Mouse (Mus musculus): ENCODE measurements at regions not wholly inside any gene's neighbourhood (a gene's known extent, or its start where the extent isn't known, plus 50 kb on each side); places are given as distances from the start of the nearest gene placed in this dataset.

DNA sequence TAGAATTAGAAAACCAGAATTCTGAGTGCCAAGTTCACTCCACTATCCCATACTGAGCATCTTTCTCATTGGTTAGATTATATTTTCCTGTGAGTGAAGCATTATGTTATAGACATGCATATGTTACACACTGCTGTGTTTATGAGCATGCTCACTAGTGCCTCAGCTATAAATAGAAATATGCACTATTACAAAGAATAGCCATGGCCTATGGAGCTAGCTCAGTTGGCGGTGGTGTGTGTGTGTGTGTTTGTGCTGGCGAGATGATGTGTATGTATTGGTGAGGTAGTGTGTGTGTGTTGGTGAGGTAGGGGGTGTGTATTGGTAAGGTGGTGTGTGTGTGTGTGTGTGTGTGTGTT is 106.2 kb downstream of the Sec31a start:
- no peak overlapping the region for H3K9ac ChIP-seq (ENCODE audit: insufficient read depth, low read depth, low read length, poor library complexity, severe bottlenecking)
- H3K9me3 ChIP-seq (ENCODE audit: control insufficient read depth, insufficient read depth, low read depth, low read length): no peaks in the 10 kb centered on the region
- H3K4me1 ChIP-seq (ENCODE audit: control insufficient read depth in 2 of 2, insufficient read depth in 2 of 2, low read length in 2 of 2, poor library complexity in 1 of 2): no peaks in the 10 kb centered on the region
- TF ChIP-seq CHD2 (IDR thresholded peaks at IDR 0.05; ENCODE audit: low read depth, low read length) (no peak), ZNF384 (IDR thresholded peaks at IDR 0.05; ENCODE audit: low read depth, low read length) (no peak), ZC3H11A (IDR thresholded peaks at IDR 0.05; ENCODE audit: borderline replicate concordance, low read depth, low read length) (no peak)
- in situ Hi-C loops (cut with MboI; ENCODE audit: low sequenced_read_pairs in 2 of 2, unreplicated experiment in 2 of 2): loop anchor here in 1 of 2 experiments (10.0 kb wide), 1 partner anchor 235 kb away; no protein-coding TSS in a partner anchor
- no peak for DNase-seq (ENCODE audit: low read depth, low spot score)
- H3K36me3 ChIP-seq (ENCODE audit: control insufficient read depth, insufficient read depth, low read length, poor library complexity, severe bottlenecking): no peaks in the 10 kb centered on the region
- no peak overlapping the region for H3K4me3 ChIP-seq (ENCODE audit: insufficient read depth in 1 of 2, low read depth in 1 of 2, low read length in 2 of 2, poor library complexity in 1 of 2, severe bottlenecking in 1 of 2)
- no peak overlapping the region for H3K27ac ChIP-seq (ENCODE audit: insufficient read depth, low read depth, low read length, poor library complexity, severe bottlenecking)

DNA sequence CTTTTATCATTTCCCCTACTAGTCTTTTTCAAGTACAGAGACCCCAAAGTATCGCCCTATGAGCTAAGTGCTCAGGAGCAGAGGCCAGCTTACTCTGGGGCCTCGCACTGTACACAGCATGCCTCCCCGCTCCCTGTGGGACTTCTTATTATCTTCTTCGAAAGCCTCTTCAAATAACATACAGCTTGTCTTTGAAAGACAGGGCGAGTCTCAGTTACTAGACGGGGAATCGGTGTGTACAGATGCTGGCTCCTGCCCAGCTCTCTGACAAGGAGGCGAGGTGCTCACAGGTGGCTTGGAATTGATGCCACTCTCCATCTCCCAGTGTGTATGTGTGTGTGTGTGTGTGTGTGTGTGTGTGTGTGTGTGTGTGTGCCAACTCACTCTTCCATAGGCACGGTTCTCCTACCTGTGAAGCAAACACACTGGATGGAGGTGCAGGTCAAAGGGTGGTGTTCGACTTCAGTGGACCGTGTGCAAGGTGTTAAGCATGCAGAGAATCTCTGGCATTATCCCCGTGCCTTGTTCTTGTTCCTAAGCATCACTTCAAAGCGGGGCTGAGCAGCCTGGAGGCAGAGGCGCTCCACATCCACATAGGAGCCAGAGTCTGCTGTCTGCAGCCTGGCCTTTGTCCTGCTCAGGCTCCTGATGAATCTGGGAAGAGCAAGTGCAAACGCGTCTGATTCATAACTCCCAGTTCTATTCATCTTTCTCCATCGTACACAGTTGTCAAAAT is 106.8 kb downstream of the Sec31a start:
- Histone ChIP-seq H3K27ac (ENCODE audit: insufficient read depth, low read depth, low read length, poor library complexity, severe bottlenecking) (no peak overlapping the region), H3K9me3 (ENCODE audit: control insufficient read depth, insufficient read depth, low read depth, low read length) (no peaks in the 10 kb centered on the region), H3K4me1 (ENCODE audit: control insufficient read depth in 2 of 2, insufficient read depth in 2 of 2, low read length in 2 of 2, poor library complexity in 1 of 2) (no peaks in the 10 kb centered on the region), H3K4me3 (ENCODE audit: insufficient read depth in 1 of 2, low read depth in 1 of 2, low read length in 2 of 2, poor library complexity in 1 of 2, severe bottlenecking in 1 of 2) (no peak overlapping the region), H3K9ac (ENCODE audit: insufficient read depth, low read depth, low read length, poor library complexity, severe bottlenecking) (no peak overlapping the region), H3K36me3 (ENCODE audit: control insufficient read depth, insufficient read depth, low read length, poor library complexity, severe bottlenecking) (no peaks in the 10 kb centered on the region)
- DNase-seq (ENCODE audit: low read depth, low spot score): no peak
- TF ChIP-seq HCFC1 (IDR thresholded peaks at IDR 0.05; ENCODE audit: borderline replicate concordance, insufficient read depth, low read length) (no peak), MAFK (IDR thresholded peaks at IDR 0.05; ENCODE audit: insufficient read depth, low read depth, low read length) (no peak), CHD2 (IDR thresholded peaks at IDR 0.05; ENCODE audit: low read depth, low read length) (no peak), ZC3H11A (IDR thresholded peaks at IDR 0.05; ENCODE audit: borderline replicate concordance, low read depth, low read length) (no peak), ZNF384 (IDR thresholded peaks at IDR 0.05; ENCODE audit: low read depth, low read length) (no peak)
- in situ Hi-C loops (cut with MboI; ENCODE audit: low sequenced_read_pairs in 2 of 2, unreplicated experiment in 2 of 2): no loop called here

DNA sequence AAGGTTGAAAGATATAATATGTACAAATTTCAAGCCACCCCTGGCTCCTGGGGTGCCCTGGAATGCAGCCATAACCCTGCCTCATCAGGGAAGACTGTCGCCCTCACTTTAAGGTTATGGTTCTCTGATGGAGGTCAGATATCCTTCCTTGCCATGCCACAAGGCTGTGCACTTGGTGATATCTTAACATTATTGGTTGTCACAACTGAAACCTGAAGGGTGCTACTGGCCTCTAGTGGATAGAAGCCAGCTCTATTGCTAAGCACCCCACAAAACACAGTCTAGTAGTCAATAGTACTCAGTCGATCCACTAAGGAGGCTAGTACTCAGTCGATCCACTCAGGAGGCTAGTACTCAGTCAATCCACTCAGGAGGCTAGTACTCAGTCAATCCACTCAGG is 111.6 kb downstream of the Sec31a start:
- no peak overlapping the region for H3K9ac ChIP-seq (ENCODE audit: insufficient read depth, low read depth, low read length, poor library complexity, severe bottlenecking)
- H3K4me3 ChIP-seq (ENCODE audit: insufficient read depth in 1 of 2, low read depth in 1 of 2, low read length in 2 of 2, poor library complexity in 1 of 2, severe bottlenecking in 1 of 2): no peak overlapping the region
- in situ Hi-C loops (cut with MboI; ENCODE audit: low sequenced_read_pairs in 2 of 2, unreplicated experiment in 2 of 2): no loop called here
- no peak for DNase-seq (ENCODE audit: low read depth, low spot score)
- H3K36me3 ChIP-seq (ENCODE audit: control insufficient read depth, insufficient read depth, low read length, poor library complexity, severe bottlenecking): no peaks in the 10 kb centered on the region
- no peaks in the 10 kb centered on the region for H3K4me1 ChIP-seq (ENCODE audit: control insufficient read depth in 2 of 2, insufficient read depth in 2 of 2, low read length in 2 of 2, poor library complexity in 1 of 2)
- no peaks in the 10 kb centered on the region for H3K9me3 ChIP-seq (ENCODE audit: control insufficient read depth, insufficient read depth, low read depth, low read length)
- no peak for TF ChIP-seq MAFK (IDR thresholded peaks at IDR 0.05; ENCODE audit: insufficient read depth, low read depth, low read length)
- TF ChIP-seq CHD2 (IDR thresholded peaks at IDR 0.05; ENCODE audit: low read depth, low read length): no peak
- TF ChIP-seq HCFC1 (IDR thresholded peaks at IDR 0.05; ENCODE audit: borderline replicate concordance, insufficient read depth, low read length): no peak
- TF ChIP-seq ZC3H11A (IDR thresholded peaks at IDR 0.05; ENCODE audit: borderline replicate concordance, low read depth, low read length): no peak
- TF ChIP-seq ZNF384 (IDR thresholded peaks at IDR 0.05; ENCODE audit: low read depth, low read length): no peak
- no peak overlapping the region for H3K27ac ChIP-seq (ENCODE audit: insufficient read depth, low read depth, low read length, poor library complexity, severe bottlenecking)

DNA sequence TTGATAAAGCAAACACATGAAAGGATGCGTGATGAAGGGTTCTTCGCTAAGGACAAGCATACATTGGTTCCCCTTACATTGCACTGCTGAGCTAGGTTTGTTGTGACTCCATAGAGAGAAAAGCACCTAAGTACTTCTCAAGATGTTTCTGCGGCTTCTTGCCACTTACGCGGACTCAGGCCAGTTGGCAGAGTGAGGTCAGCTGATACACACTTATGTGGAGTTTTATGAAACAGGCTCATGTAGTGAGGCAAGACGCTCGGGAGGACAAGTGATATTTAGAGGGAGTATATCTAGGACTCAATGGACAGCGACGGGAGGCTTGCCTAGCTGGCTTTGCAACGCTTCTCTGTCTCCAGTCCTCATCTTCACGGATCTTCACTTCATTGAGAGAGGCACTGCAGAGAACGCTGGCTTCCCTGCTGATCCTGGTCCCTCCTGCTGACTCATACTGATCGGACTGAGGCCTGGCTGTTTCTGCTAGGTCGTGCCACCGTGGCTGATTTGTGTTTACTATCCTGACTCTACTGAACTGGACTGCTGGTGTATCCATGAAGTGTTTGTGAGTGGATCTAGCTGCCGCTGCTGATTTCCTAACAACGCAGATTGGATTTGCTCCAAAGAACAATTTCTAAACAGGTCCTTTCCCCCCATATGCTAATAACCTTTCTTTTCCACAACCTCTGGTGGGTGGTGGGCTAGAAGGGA is 113.8 kb downstream of the Sec31a start:
- no peak overlapping the region for H3K9ac ChIP-seq (ENCODE audit: insufficient read depth, low read depth, low read length, poor library complexity, severe bottlenecking)
- no peaks in the 10 kb centered on the region for H3K4me1 ChIP-seq (ENCODE audit: control insufficient read depth in 2 of 2, insufficient read depth in 2 of 2, low read length in 2 of 2, poor library complexity in 1 of 2)
- H3K27ac ChIP-seq (ENCODE audit: insufficient read depth, low read depth, low read length, poor library complexity, severe bottlenecking): no peak overlapping the region
- H3K9me3 ChIP-seq (ENCODE audit: control insufficient read depth, insufficient read depth, low read depth, low read length): no peaks in the 10 kb centered on the region
- in situ Hi-C loops (cut with MboI; ENCODE audit: low sequenced_read_pairs in 2 of 2, unreplicated experiment in 2 of 2): no loop called here
- no peak for DNase-seq (ENCODE audit: low read depth, low spot score)
- H3K36me3 ChIP-seq (ENCODE audit: control insufficient read depth, insufficient read depth, low read length, poor library complexity, severe bottlenecking): no peaks in the 10 kb centered on the region
- no peak for TF ChIP-seq MAFK (IDR thresholded peaks at IDR 0.05; ENCODE audit: insufficient read depth, low read depth, low read length)
- no peak overlapping the region for H3K4me3 ChIP-seq (ENCODE audit: insufficient read depth in 1 of 2, low read depth in 1 of 2, low read length in 2 of 2, poor library complexity in 1 of 2, severe bottlenecking in 1 of 2)

Data from ES-E14 (cell line).